Mouse (Mus musculus) midbrain, embryonic 16.5 days (tissue): ENCODE measurements around the gene Celsr3. TPM values are rescaled to one million over a fixed set of nuclear protein-coding genes. Genes with fewer than 3 reads are reported as not detected.

Experiments
- ATAC-seq: fragments of 200-750 bp; cut with Nextera tagmentation; 2 replicates; pipeline ENCODE4 v1.8.0; 2017; ENCODE audit warnings: moderate TSS enrichment
- H3K27ac ChIP-seq: fragments of 300-500 bp; sonication (generic); 2 replicates; pipeline ENCODE4 v1.5.1; 2014; ENCODE audit warnings: mild to moderate bottlenecking, low read length, mixed read lengths
- H3K27me3 ChIP-seq: fragments of 300-500 bp; sonication (generic); 2 replicates; pipeline ENCODE4 v1.6.1; 2014; ENCODE audit warnings: low read depth, low read length, mixed read lengths; ENCODE audit not compliant: control insufficient read depth, insufficient read depth
- H3K36me3 ChIP-seq: fragments of 300-500 bp; sonication (generic); 2 replicates; pipeline ENCODE4 v1.6.1; 2014; ENCODE audit warnings: mild to moderate bottlenecking, low read length, moderate library complexity, mixed read lengths; ENCODE audit not compliant: control insufficient read depth, insufficient read depth
- H3K4me1 ChIP-seq: fragments of 300-500 bp; sonication (generic); 2 replicates; pipeline ENCODE4 v1.6.1; 2014; ENCODE audit warnings: mild to moderate bottlenecking, low read length, mixed read lengths; ENCODE audit not compliant: control insufficient read depth, insufficient read depth
- H3K4me2 ChIP-seq: fragments of 300-500 bp; sonication (generic); 2 replicates; pipeline ENCODE4 v1.6.1; 2014; ENCODE audit warnings: mild to moderate bottlenecking, low read length, mixed read lengths
- H3K4me3 ChIP-seq: fragments of 300-500 bp; sonication (generic); 2 replicates; pipeline ENCODE4 v1.5.1; 2014; ENCODE audit warnings: low read depth, mild to moderate bottlenecking, low read length, moderate library complexity, mixed read lengths
- H3K9ac ChIP-seq: fragments of 300-500 bp; sonication (generic); 2 replicates; pipeline ENCODE4 v1.6.1; 2014; ENCODE audit warnings: low read depth, low read length, mixed read lengths
- H3K9me3 ChIP-seq: fragments of 300-500 bp; sonication (generic); replicated peaks from 2 replicates; pipeline ENCODE4 v1.6.1; 2014; ENCODE audit warnings: mild to moderate bottlenecking, low read length, mixed read lengths; ENCODE audit not compliant: control insufficient read depth, poor library complexity, severe bottlenecking
- WGBS: fragments of 180-500 bp; shearing (Covaris S2); extraction: QIAGEN DNeasy Blood & Tissue Kit; methylation state at CpG from one replicate; pipeline ENCODE4 v1.1.7; 2014; 5-methylcytosine and 5-hydroxymethylcytosine counted together
- polyA plus RNA-seq: library from polyadenylated mRNA; unstranded; fragments of >200 nt; fragmentation: Nextera tagmentation; extraction: Ambion mirVana; gene quantifications from 2 replicates; pipeline ENCODE4 v1.2.1, GENCODE M21; 2015

Celsr3 gene
- polyA plus RNA-seq: 12.7 and 16.4 TPM in 2 replicates

DNA sequence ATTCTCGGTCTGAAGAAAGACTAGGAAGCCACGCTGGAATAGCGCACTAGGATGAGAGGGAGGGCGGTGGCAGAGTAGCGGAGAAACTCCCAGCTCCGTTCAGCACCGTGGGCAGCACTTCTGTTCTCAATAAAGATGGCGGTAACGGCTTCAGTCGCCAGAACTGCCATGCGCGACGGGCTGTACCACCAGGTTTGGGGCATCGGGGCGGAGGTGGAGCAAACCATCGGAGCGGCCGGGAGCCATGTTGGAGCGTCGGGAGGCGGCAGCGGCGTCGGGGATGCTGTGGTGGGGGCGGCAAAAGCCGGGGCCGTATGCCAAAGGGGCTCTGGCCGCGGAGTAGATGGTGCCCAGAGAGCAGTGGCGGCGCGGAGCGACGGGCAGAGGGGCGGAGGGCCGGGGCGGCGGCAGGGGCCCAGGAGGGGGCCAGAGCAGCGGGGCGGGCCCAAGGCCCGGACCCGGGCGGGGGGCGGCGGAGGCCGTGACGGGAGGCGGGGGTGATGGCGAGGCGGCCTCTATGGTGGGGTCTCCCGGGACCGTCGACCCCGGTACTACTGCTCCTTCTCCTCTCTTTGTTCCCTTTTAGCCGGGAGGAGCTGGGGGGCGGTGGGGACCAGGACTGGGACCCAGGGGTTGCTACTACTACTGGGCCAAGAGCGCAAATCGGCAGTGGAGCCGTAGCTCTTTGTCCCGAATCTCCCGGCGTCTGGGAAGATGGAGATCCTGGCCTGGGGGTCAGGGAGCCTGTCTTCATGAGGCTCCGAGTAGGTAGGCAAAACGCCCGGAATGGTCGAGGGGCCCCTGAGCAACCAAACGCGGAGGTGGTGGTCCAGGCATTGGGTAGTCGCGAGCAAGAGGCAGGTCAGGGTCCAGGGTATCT, at the start of gene Celsr3:
Celsr3 (plus strand) TSS at position 501 of the 880 bp plus-strand sequence.
- H3K4me1 ChIP-seq: peaks cover 31% of the 10 kb centered on the region
- peak within 1 kb of the TSS; percentile 87 for H3K27ac ChIP-seq
- peak within 1 kb of the TSS; percentile 93 for H3K9ac ChIP-seq
- peak within 1 kb of the TSS; percentile 94 for H3K4me2 ChIP-seq
- ATAC-seq: peak; percentile 79
- no peaks in the 10 kb centered on the region; the same call in 1 of the 2 replicates for H3K27me3 ChIP-seq
- H3K36me3 ChIP-seq: peaks cover 24% of the 10 kb centered on the region
- peak within 1 kb of the TSS; percentile 77 for H3K4me3 ChIP-seq
- 2% methylated on average over 52 of the region's 70 CpGs for WGBS
- H3K9me3 ChIP-seq: no peaks in the 10 kb centered on the region

GRCm38 (mm10) chr9:108776614-108777013, 49.5 kb upstream of the Celsr3 start:
- Histone ChIP-seq H3K27me3 (no peaks in the 10 kb centered on the region), H3K4me2 (no peak overlapping the region), H3K9me3 (no peaks in the 10 kb centered on the region), H3K36me3 (no peaks in the 10 kb centered on the region), H3K4me3 (no peak overlapping the region), H3K9ac (no peak overlapping the region), H3K27ac (no peak overlapping the region), H3K4me1 (no peaks in the 10 kb centered on the region; the same call in 1 of the 2 replicates)
- no peak for ATAC-seq
- 90% methylated on average over 4 of the region's 4 CpGs for WGBS

DNA sequence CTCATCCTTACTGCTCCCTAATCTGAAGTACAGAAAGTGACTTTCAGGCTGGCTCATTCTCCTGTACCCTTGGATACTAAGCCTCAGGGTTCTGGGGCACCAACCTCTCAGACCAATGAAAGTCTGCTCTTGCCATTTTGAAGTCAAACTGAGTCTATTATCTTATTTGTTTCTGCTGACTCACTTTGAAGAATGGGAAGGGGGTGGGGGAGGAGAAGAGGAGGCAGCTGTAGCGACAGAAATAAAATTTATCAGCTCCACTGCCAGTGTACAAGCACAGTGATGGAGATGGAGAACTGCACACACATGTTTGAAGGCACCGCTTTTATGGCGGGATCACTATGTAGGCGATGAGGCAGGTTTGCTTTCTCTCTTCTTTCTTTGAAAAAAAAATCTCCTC, 48.8 kb upstream of the Celsr3 start:
- Histone ChIP-seq H3K4me1 (no peaks in the 10 kb centered on the region; the same call in 1 of the 2 replicates), H3K4me2 (no peak overlapping the region)
- 86% methylated on average over 4 of the region's 4 CpGs for WGBS

DNA sequence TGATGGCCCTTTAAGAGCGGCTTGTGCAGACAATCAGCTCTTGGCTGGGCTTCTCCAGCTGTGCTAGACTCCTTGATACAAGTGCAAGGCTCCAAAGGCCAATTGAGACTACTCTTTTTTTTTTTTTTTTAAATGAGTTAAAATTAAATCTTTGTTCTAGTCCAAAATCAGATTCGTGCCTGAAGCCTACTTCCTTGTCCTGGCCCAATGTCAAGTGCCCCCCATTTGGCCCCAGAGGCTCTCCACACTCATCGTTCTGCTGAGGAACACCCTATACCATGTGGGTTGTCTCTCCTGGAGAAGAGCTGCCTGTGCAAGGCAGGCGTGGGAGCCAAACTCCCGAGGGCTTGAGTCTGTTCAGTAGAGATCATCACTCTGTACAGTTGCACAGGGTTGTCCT, 45.2 kb upstream of the Celsr3 start:
- Histone ChIP-seq H3K36me3 (no peaks in the 10 kb centered on the region), H3K27me3 (no peaks in the 10 kb centered on the region), H3K4me2 (no peak overlapping the region), H3K9me3 (no peaks in the 10 kb centered on the region), H3K27ac (no peak overlapping the region), H3K4me1 (peaks cover 17% of the 10 kb centered on the region), H3K9ac (no peak overlapping the region), H3K4me3 (no peak overlapping the region)
- 69% methylated on average over 5 of the region's 5 CpGs for WGBS
- ATAC-seq: no peak

More for the DNA sequence above, 48.8 kb upstream of the Celsr3 start:
- Histone ChIP-seq H3K27me3 (no peaks in the 10 kb centered on the region), H3K4me3 (no peak overlapping the region), H3K27ac (no peak overlapping the region), H3K36me3 (no peaks in the 10 kb centered on the region), H3K9me3 (no peaks in the 10 kb centered on the region), H3K9ac (no peak overlapping the region)
- ATAC-seq: no peak

DNA sequence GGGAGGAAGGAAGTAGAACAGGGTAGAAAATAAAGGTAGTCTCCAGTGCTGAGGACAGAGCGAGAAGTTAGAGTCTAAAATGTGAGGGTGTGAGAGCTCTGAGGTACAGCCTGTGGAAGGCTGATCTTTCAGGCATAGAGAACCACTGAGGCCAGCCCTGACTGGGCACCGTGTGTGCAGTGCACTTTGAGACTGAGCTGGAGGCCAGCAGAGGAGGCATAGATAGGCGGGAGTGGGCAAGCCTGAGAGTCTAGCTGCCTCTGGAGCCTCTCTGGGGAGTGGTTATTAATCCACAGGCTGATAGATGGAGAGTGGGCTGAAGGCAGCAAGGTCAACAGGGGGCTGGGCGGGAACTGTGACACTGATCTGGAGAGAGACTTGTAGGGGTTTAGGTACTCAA, 44.2 kb upstream of the Celsr3 start:
- Histone ChIP-seq H3K27me3 (no peaks in the 10 kb centered on the region), H3K9me3 (no peaks in the 10 kb centered on the region), H3K9ac (no peak overlapping the region), H3K4me3 (no peak overlapping the region), H3K36me3 (no peaks in the 10 kb centered on the region), H3K27ac (no peak overlapping the region), H3K4me1 (peaks cover 25% of the 10 kb centered on the region), H3K4me2 (no peak overlapping the region)
- no peak for ATAC-seq
- WGBS: 72% methylated on average over 4 of the region's 4 CpGs

- Histone ChIP-seq H3K9me3 (no peaks in the 10 kb centered on the region), H3K4me1 (peaks cover 36% of the 10 kb centered on the region), H3K9ac (peak overlapping the region; percentile 61), H3K4me3 (peak overlapping the region; percentile 87), H3K27me3 (no peaks in the 10 kb centered on the region), H3K27ac (peak overlapping the region; percentile 99), H3K4me2 (peak overlapping the region; percentile 58), H3K36me3 (no peaks in the 10 kb centered on the region)
- WGBS: 4% methylated on average over 9 of the region's 9 CpGs
- peak; percentile 54 for ATAC-seq
Measured at GRCm38 (mm10) chr9:108782836-108783547, 43.1 kb upstream of the Celsr3 start.

- no peaks in the 10 kb centered on the region for H3K9me3 ChIP-seq
- H3K4me3 ChIP-seq: peak within 1 kb of the TSS; percentile 87
- H3K9ac ChIP-seq: peak within 1 kb of the TSS; percentile 100
- H3K4me1 ChIP-seq: peaks cover 44% of the 10 kb centered on the region
- H3K27me3 ChIP-seq: no peaks in the 10 kb centered on the region
- H3K36me3 ChIP-seq: no peaks in the 10 kb centered on the region
- H3K4me2 ChIP-seq: peak within 1 kb of the TSS; percentile 94
- ATAC-seq: peak; percentile 97
- under 1% methylated on average over 56 of the region's 56 CpGs for WGBS
- H3K27ac ChIP-seq: peak within 1 kb of the TSS; percentile 99
Measured at GRCm38 (mm10) chr9:108783548-108784463, 42.3 kb upstream of the Celsr3 start, which contains the start of gene Ip6k2. Gene Ip6k2, plus strand, starts transcription at chr9:108783796.

DNA sequence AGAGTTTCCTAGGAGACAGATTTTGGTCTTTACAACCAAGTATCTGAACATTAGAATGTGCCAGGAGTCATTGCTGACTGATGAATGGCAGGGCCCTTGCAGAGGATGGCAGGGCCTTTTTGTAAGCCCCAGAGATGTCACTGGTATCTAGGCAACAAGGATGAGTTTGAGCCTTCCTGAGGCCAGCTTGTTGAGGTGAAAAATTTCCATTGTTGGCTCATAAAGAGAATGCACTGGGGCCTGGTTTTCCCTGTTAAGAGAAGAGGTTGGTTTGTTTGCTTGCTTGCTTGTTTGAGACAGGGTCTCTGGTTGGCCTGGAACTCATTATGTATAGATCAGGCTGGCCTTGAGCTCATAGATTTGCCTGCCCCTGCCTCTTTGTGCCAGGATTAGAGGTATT, 40.7 kb upstream of the Celsr3 start:
- H3K27me3 ChIP-seq: no peaks in the 10 kb centered on the region
- H3K36me3 ChIP-seq: no peaks in the 10 kb centered on the region
- H3K4me3 ChIP-seq: peak overlapping the region; percentile 87
- no peaks in the 10 kb centered on the region for H3K9me3 ChIP-seq
- H3K4me1 ChIP-seq: peaks cover 57% of the 10 kb centered on the region
- peak overlapping the region; percentile 94 for H3K4me2 ChIP-seq
- peak overlapping the region; percentile 100 for H3K9ac ChIP-seq
- peak overlapping the region; percentile 12 for H3K27ac ChIP-seq
- ATAC-seq: no peak
